Mouse (Mus musculus): ENCODE measurements around the gene Pgm2.

Pgm2 gene

DNA sequence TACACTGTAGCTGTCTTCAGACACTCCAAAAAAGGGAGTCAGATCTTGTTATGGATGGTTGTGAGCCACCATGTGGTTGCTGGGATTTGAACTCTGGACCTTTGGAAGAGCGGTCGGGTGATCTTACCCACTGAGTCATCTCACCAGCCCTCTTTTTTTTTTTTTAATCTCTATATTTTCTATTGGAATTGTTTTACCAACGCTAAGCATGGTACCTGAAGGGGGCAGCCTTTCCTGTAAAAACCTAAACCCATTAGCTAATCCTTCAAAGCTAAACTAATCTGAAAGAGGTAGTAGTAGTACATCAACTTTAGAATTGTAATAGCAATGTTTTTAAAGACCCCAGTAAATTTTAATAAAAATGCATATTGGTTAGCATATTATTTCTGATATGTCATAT, 17.2 kb upstream of the Pgm2 start:
- in situ Hi-C loops (cut with MboI, MseI): no loop called here

DNA sequence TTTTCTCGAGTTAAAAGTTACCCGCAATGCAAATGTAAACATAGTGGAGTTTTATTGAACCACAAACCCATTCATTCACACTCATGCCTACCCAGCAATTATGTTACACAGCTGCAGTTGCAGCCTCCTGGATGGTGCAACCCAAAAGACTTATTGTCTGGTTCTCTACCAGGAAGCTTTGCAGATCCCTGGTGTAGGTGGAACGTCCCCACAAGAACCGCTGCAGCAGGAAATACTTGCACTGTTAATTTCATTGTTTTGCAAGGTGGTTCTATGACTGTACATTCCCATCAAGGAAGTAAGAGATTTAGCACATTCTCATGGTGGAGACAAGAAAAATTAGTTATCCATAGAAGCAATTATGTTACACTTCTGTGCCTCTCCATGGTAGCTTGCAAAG, 15.4 kb upstream of the Pgm2 start:
- in situ Hi-C loops (cut with MboI, MseI): no loop called here

GRCm38 (mm10) chr5:64078740-64079461, 13.8 kb upstream of the Pgm2 start:
- in situ Hi-C loops (cut with MboI, MseI): no loop called here

DNA sequence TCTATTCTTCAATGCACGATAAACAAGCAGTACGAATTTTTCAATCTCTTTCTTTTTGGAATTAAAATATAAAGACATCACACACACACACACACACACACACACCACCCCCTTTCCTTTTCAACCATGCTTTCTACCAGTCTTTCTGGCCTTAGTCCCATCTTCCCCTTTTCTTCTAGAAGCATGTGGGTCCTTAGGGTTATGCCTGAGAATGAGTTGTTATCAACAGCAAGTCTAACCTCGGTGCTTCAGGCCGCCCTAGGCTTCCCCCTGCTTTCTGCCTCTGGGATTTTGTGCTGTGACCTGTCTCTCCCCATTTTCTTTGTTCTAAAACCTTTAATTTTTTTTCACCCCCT, 13.3 kb upstream of the Pgm2 start:
- in situ Hi-C loops (cut with MboI, MseI): no loop called here

DNA sequence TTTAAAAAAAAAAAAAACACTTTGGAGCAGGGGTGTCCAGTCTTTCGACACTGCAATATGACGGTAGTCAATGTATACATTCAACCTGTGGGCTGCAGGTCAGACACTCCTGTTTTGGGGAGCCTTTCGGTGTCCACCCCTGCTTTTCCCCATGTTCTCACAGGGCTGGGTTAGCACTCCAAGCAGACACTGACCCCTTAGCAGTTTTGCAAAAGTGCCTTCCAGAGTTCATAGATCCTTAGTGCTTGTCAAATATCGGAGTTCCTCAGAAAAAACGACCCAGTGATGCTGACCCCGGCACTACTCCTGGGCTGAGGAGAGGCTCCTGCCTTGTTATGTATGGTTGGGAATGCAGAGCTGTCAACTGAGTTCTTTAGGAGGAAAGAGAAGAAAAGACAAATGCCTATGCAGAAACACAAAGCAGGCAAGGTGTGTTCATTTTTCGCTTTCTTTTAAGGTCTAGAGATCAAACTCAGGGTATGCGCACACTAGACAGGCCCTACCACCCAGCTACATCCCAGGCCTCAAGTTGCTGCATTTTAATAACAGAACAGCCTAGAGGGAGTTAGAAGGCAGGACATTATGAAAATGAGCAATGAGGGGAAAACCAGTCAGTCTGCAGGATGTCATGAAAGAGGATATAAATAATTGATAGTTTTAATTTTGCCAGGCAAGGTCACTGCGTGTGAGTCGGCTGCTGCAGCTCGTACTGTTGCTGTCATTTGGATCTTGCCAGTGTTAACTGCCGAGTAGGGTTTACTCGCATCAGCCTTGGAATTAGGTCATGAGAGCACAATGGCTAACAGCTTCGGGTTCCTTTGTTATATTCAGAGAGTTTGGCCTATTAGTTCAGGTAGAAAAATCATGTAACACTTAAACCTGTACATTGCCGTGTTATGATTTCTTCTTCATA, 9.0 kb upstream of the Pgm2 start:
- in situ Hi-C loops (cut with MboI, MseI): loop anchor here (10.0 kb wide), 1 partner anchor 169 kb away; no protein-coding TSS in a partner anchor

DNA sequence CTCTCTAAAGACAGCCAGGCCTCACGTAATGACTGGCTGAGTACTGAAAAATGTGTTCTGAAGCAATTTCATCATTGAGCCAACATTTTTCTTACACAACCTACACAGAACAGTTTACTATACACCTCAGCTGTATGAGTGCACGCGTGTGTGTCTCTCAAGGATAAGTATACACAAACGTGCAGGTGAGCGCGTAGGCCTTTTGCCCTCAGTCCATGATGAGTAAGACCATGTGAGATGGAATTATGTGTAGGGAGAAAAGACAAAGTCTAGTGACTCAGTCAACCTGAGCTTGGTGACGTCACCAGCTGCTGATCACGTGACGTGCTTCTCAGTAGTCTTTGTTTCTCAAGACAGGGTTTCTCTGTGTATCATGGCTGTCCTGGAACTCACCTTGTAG, 7.3 kb upstream of the Pgm2 start:
- in situ Hi-C loops (cut with MboI, MseI): loop anchor here (10.0 kb wide), 1 partner anchor 171 kb away; no protein-coding TSS in a partner anchor

DNA sequence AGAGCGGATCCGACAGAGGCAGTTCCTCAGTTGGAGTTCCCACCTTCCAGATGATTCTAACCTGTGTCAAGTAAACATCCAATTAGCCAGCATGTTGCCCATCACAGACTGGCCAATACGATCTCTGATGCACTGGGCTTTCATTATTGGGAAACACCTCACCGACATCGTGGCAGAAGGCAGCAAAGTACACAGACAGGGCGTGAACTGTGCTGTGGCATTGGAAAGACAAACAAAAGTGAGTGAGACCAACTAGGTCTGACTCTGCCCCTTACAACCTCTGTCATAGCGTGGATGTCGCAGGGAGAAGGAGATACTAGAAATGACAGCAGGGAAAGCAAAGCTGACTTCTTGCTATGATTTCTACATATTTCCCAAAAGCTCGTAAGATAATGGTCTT, 4.0 kb upstream of the Pgm2 start:
- in situ Hi-C loops (cut with MboI, MseI): loop anchor here (10.0 kb wide), 1 partner anchor 174 kb away; no protein-coding TSS in a partner anchor

GRCm38 (mm10) chr5:64093349-64093871, 660 bp downstream of the Pgm2 start:
- in situ Hi-C loops (cut with MboI, MseI): no loop called here

GRCm38 (mm10) chr5:64095342-64095993, 2.7 kb downstream of the Pgm2 start:
- in situ Hi-C loops (cut with MboI, MseI): no loop called here

GRCm38 (mm10) chr5:64101993-64102716, 9.4 kb downstream of the Pgm2 start:
- in situ Hi-C loops (cut with MboI, MseI): no loop called here

DNA sequence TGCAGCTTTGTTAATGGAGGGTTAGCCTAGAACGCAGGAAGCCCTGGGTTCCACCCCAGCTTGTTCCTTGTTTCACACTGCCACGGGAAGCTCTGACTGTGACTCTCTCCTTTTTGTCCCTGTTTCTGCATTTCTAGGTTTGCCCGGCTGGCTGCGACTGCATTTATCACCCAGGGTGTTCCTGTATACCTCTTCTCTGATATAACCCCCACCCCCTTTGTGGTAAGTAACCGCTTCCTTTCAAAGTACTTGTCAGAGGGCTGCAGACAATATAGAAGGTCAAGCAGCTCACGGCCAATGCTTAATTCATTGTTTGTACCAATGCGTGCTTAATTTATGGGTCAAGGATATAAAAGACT, 9.9 kb downstream of the Pgm2 start:
- in situ Hi-C loops (cut with MboI, MseI): no loop called here

- in situ Hi-C loops (cut with MboI, MseI): no loop called here
Observed at GRCm38 (mm10) chr5:64107596-64108289, 15.0 kb downstream of the Pgm2 start.

DNA sequence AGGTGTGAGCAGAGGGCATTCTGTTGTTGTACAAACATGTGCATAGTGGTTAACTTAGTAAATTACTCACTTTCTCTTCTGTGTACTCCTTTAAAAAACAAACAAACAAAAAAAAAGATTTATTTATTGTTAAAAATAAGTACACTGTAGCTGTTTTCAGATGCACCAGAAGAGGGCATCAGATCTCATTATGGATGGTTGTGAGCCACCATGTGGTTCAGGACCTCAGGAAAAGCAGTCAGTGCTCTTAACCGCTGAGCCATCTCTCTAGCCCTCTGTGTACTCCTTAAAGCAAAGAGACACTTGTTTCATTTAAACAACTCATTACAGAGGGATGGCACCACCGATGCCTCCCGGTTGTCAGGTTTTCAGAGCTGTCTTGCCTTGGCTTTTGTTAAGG, 16.5 kb downstream of the Pgm2 start:
- in situ Hi-C loops (cut with MboI, MseI): no loop called here

- in situ Hi-C loops (cut with MboI, MseI): no loop called here
Observed at GRCm38 (mm10) chr5:64112360-64112759, 19.6 kb downstream of the Pgm2 start.

GRCm38 (mm10) chr5:64114210-64114609, 21.5 kb downstream of the Pgm2 start:
- in situ Hi-C loops (cut with MboI, MseI): no loop called here

DNA sequence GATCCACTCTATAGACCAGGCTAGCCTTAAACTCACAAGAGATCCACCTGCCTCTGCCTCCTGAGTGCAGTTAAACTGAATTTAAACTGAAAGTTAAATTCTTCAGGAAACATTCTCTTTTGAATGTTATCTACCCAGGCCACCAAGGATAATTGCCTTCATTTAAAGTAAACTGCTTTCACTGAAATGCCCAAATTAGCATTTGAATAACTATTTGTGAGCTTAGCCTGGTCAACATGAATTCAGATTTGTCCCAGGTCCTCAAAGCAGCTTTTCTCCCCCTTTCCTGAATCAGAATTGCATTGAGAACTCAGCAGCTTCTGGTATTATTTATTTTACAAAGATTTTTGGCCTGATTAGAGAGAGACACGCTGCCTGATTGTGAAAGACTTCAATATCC, 24.4 kb downstream of the Pgm2 start:
- in situ Hi-C loops (cut with MboI, MseI): no loop called here

DNA sequence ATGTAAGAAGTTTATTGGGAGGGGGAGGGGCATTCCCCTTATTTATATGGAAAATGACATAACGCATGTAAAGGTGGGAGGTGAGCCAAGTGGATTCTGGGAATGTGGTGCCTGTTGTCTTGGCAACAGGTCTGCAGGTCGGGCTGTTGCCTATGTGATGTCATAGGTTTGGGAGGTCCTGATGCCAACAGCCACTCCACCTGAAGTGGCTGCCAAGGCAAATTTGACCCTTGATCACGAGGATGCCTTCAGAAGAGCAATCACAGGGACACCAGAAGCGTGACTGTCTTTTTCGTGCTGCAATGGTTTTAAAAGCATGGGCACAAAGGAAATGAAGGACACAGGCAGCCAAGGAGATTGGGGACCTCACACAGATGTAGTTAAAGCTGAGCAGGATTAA, 33.0 kb downstream of the Pgm2 start:
- in situ Hi-C loops (cut with MboI, MseI): loop anchor here (25.0 kb wide), 1 partner anchor 1213 kb away; no protein-coding TSS in a partner anchor

- in situ Hi-C loops (cut with MboI, MseI): loop anchor here (25.0 kb wide), 1 partner anchor 1219 kb away; no protein-coding TSS in a partner anchor
Observed at GRCm38 (mm10) chr5:64131550-64131949, 38.8 kb downstream of the Pgm2 start.

- in situ Hi-C loops (cut with MboI, MseI): loop anchor here (25.0 kb wide), 1 partner anchor 1222 kb away; no protein-coding TSS in a partner anchor
Observed at GRCm38 (mm10) chr5:64133901-64134300, 41.2 kb downstream of the Pgm2 start.

GRCm38 (mm10) chr5:64136325-64136724, 43.6 kb downstream of the Pgm2 start:
- in situ Hi-C loops (cut with MboI, MseI): loop anchor here (25.0 kb wide), 1 partner anchor 1224 kb away; no protein-coding TSS in a partner anchor
